Mouse (Mus musculus): Measurements from ENCODE around the gene Metrn.

DNA sequence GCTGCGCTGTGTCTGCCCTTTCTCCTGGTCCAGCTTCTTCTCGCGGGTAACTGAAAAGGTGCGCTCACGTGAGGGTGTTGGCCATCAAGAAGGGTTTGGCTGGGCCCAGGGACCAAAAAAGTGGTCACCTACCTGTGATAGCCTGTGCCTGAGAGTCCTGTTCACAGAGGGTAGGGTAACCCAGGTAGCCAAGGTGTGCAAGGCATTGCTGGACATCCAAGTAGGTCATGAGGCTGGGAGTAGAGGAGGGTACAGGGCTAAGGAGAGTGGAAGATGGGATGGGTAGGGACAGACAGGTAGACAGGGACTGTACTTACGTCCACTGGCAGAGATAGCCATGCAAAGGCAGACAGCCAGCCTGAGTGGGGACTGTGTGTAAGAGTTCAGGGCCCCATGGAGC lies 43.6 kb upstream of the Metrn start:
- no peak for TF ChIP-seq POLR2A (IDR thresholded peaks at IDR 0.05; ENCODE audit: insufficient read length, low read depth)
- no peak for TF ChIP-seq POLR2AphosphoS2 (IDR thresholded peaks at IDR 0.05; ENCODE audit: insufficient read length, low read depth)
- TF ChIP-seq CEBPB (IDR thresholded peaks at IDR 0.05; ENCODE audit: insufficient read depth, poor library complexity, severe bottlenecking), result no peak
